In the genomic region with DNA sequence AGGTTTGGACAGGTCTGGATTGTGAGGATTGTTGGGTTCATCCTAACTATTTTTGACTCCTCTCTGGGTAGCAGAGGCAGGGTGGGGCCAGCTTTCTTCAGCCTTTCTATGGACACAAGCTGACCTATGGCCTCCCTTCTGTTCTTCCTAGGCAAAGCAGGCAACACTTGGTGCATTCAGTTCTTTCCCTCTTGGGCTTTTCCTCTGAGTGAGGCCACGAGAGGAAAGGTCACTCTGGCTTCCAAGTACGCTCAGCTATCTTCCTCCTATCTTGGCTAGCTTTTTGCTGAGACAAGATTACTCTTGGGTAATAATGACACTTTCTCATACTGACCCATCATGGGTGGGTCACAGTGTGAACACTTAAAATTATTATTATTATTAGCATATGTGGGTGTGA, we compare ENCODE assay signal across 33 mouse cellular contexts. TPM values are rescaled to one million over a fixed set of nuclear protein-coding genes. Genes with fewer than 3 reads are reported as not detected.
A peak's percentile ranks its signal among the peaks of the same experiment; 100 is the strongest.
DNase-seq lines count a peak whose midpoint lies in the region; ATAC-seq and TF ChIP-seq lines count a peak whose summit lies in the region.
"Had no signal": no experiment of that assay in that cellular context is flagged by ENCODE, and none has a peak within 500 bp of the region (broad histone marks: within the 10 kb centered on the region; RNA-seq: fewer than 3 reads in every experiment).

No protein-coding gene starts in this region.

- peaks cover 7% of the 10 kb centered on the region; the same call in 1 of the 2 replicates for H3K4me1 ChIP-seq in intestine, postnatal 0 days (replicated peaks; ENCODE audit: control insufficient read depth, insufficient read depth, low read length)
- peaks cover 18% of the 10 kb centered on the region for H3K4me1 ChIP-seq in intestine, embryonic 16.5 days (ENCODE audit: control insufficient read depth, insufficient read depth, low read length)

- 60% methylated on average over 2 of the region's 2 CpGs for WGBS in intestine, postnatal 0 days
- WGBS in intestine, embryonic 16.5 days = 76% methylated on average over 2 of the region's 2 CpGs

- H3K4me3 ChIP-seq in intestine, postnatal 0 days (ENCODE audit: low read depth, low read length) = no peak overlapping the region
- no peak overlapping the region for H3K4me3 ChIP-seq in intestine, embryonic 16.5 days (ENCODE audit: low read length)
- H3K4me3 ChIP-seq: embryonic facial prominence, embryonic 10.5 days; embryonic facial prominence, embryonic 13.5 days; erythroblast, embryonic 14.5 days; forebrain, embryonic 10.5 days; forebrain, embryonic 13.5 days; gastrocnemius, adult 2 months; hindbrain, embryonic 12.5 days; hindbrain, embryonic 15.5 days had no signal

- TF ChIP-seq CTCF in intestine, postnatal 0 days (IDR thresholded peaks at IDR 0.05; ENCODE audit: low read depth) = no peak

- peak overlapping the region; percentile 15; the same call in 1 of the 2 replicates for H3K27ac ChIP-seq in intestine, postnatal 0 days (ENCODE audit: low read depth, low read length)
- H3K27ac ChIP-seq in intestine, embryonic 16.5 days (ENCODE audit: low read length) = no peak overlapping the region
- H3K27ac ChIP-seq: embryonic facial prominence, embryonic 10.5 days; embryonic facial prominence, embryonic 13.5 days; forebrain, embryonic 10.5 days; forebrain, embryonic 13.5 days; gastrocnemius, adult 2 months; hindbrain, embryonic 12.5 days; hindbrain, embryonic 15.5 days had no signal

- no peak overlapping the region for H3K4me2 ChIP-seq in intestine, postnatal 0 days (replicated peaks; ENCODE audit: low read depth)
- no peak overlapping the region for H3K4me2 ChIP-seq in intestine, embryonic 16.5 days (ENCODE audit: low read depth, low read length)
- H3K4me2 ChIP-seq: embryonic facial prominence, embryonic 13.5 days; forebrain, embryonic 13.5 days; heart, embryonic 11.5 days; hindbrain, embryonic 12.5 days; hindbrain, embryonic 15.5 days had no signal

- no peak for ATAC-seq in intestine, postnatal 0 days
- ATAC-seq in intestine, embryonic 16.5 days = no peak
- ATAC-seq: forebrain, embryonic 13.5 days; forebrain, embryonic 16.5 days; Patski had no signal

- peak; percentile 23 for DNase-seq in adrenal gland, adult 2 months
- no peak for DNase-seq in adrenal gland, postnatal 25 days
- peak; percentile 68 for DNase-seq in fat pad, adult 2 months (ENCODE audit: extremely low read depth, low read depth, low spot score)
- no peak for DNase-seq in ovary, adult 18-20 months (ENCODE audit: low spot score)
- no peak for DNase-seq in Muller cell, postnatal 12 days (ENCODE audit: inconsistent ontology term)
- DNase-seq: cerebellum, adult 11-12 months; cerebellum, adult 8-10 months; cerebellum, postnatal 10 days; cerebellum, postnatal 36 days; embryo, embryonic 11 days; gastrocnemius, adult 2 months; gastrocnemius, postnatal 14 days; heart, adult 11 months had no signal

- H3K9ac ChIP-seq in intestine, postnatal 0 days (ENCODE audit: low read depth, low read length) = no peak overlapping the region
- no peak overlapping the region for H3K9ac ChIP-seq in intestine, embryonic 16.5 days (ENCODE audit: low read depth, low read length)
- H3K9ac ChIP-seq: embryonic facial prominence, embryonic 13.5 days; forebrain, embryonic 13.5 days; hindbrain, embryonic 12.5 days; hindbrain, embryonic 15.5 days had no signal

- no peaks in the 10 kb centered on the region for H3K9me3 ChIP-seq in intestine, postnatal 0 days (ENCODE audit: control insufficient read depth)
- no peaks in the 10 kb centered on the region for H3K9me3 ChIP-seq in intestine, embryonic 16.5 days (ENCODE audit: control insufficient read depth, low read length)
- H3K9me3 ChIP-seq: embryonic facial prominence, embryonic 10.5 days; embryonic facial prominence, embryonic 13.5 days; forebrain, embryonic 10.5 days; forebrain, embryonic 13.5 days; hindbrain, embryonic 12.5 days; hindbrain, embryonic 15.5 days had no signal

- H3K36me3 ChIP-seq in intestine, postnatal 0 days (ENCODE audit: control insufficient read depth, insufficient read depth) = 0 out of 2 replicates have a peak, but pooled peaks cover 5% of the 10 kb centered on the region
- no peaks in the 10 kb centered on the region for H3K36me3 ChIP-seq in intestine, embryonic 16.5 days (ENCODE audit: control insufficient read depth, insufficient read depth, low read length)

- no peaks in the 10 kb centered on the region for H3K27me3 ChIP-seq in intestine, postnatal 0 days (replicated peaks; ENCODE audit: control insufficient read depth, insufficient read depth, low read length)
- H3K27me3 ChIP-seq in intestine, embryonic 16.5 days (replicated peaks; ENCODE audit: control insufficient read depth, insufficient read depth, low read length) = no peaks in the 10 kb centered on the region
- H3K27me3 ChIP-seq: embryonic facial prominence, embryonic 13.5 days; forebrain, embryonic 13.5 days; hindbrain, embryonic 12.5 days; hindbrain, embryonic 15.5 days; Patski had no signal

RNA-seq across cellular contexts. Expression of gene Gm28038, which starts 2.4 kb away (rescaled TPM):
- not detected for total RNA-seq in adrenal gland, adult 2 months (2021)
- not detected in 2 replicates for polyA plus RNA-seq in adrenal gland, adult 2 months (2012; rRNA removed)
- total RNA-seq in adrenal gland, postnatal 25 days (2021) = not detected in 2 replicates
- polyA plus RNA-seq in intestine, postnatal 0 days (2015; fragmentation: Nextera tagmentation; extraction: Ambion mirVana) = not detected in 2 replicates
- polyA plus RNA-seq in intestine, embryonic 16.5 days (2015; fragmentation: Nextera tagmentation; extraction: Ambion mirVana) = not detected in 2 replicates
- total RNA-seq: adrenal gland, postnatal 4 days; ES-E14; gastrocnemius, postnatal 4 days; hematopoietic stem cell, adult 5-6 weeks had no signal
- polyA plus RNA-seq: cortical plate, adult 2 months; embryonic facial prominence, embryonic 10.5 days; embryonic facial prominence, embryonic 13.5 days; erythroblast, embryonic 14.5 days; forebrain, embryonic 10.5 days; forebrain, embryonic 13.5 days; forebrain, embryonic 16.5 days; heart, embryonic 11.5 days; heart, embryonic 14.5 days; heart, postnatal 0 days; hindbrain, embryonic 12.5 days; hindbrain, embryonic 15.5 days; intestine, embryonic 14.5 days; Patski had no signal

RNA-seq across cellular contexts. Expression of gene Dolk, which starts 2.9 kb away (rescaled TPM):
- 10 to 100 TPM; 39.5 to 61.5 TPM for total RNA-seq in adrenal gland, adult 2 months (2021)
- polyA plus RNA-seq in adrenal gland, adult 2 months (2012; rRNA removed) = 39.0 and 42.2 TPM in 2 replicates
- total RNA-seq in adrenal gland, postnatal 25 days (2021) = 39.7 and 47.3 TPM in 2 replicates
- 23.7 and 24.7 TPM in 2 replicates for polyA plus RNA-seq in intestine, postnatal 0 days (2015; fragmentation: Nextera tagmentation; extraction: Ambion mirVana)
- polyA plus RNA-seq in intestine, embryonic 16.5 days (2015; fragmentation: Nextera tagmentation; extraction: Ambion mirVana) = 38.3 and 41.2 TPM in 2 replicates

RNA-seq across cellular contexts. Expression of gene Nup188, which starts 3.0 kb away (rescaled TPM):
- total RNA-seq in adrenal gland, adult 2 months (2021) = 10 to 100 TPM; 24.9 to 31.1 TPM
- polyA plus RNA-seq in adrenal gland, adult 2 months (2012; rRNA removed) = 54.4 and 66.6 TPM in 2 replicates
- total RNA-seq in adrenal gland, postnatal 25 days (2021) = 38.0 and 38.9 TPM in 2 replicates
- polyA plus RNA-seq in intestine, postnatal 0 days (2015; fragmentation: Nextera tagmentation; extraction: Ambion mirVana) = 7.1 and 9.1 TPM in 2 replicates
- polyA plus RNA-seq in intestine, embryonic 16.5 days (2015; fragmentation: Nextera tagmentation; extraction: Ambion mirVana) = 23.6 and 26.6 TPM in 2 replicates

RNA-seq across cellular contexts. Expression of gene Phyhd1, which starts 17.2 kb away (rescaled TPM):
- 10 to 100 TPM; 17.5 to 18.0 TPM for total RNA-seq in adrenal gland, adult 2 months (2021)
- polyA plus RNA-seq in adrenal gland, adult 2 months (2012; rRNA removed) = 8.5 and 18.3 TPM in 2 replicates
- 9.6 and 18.1 TPM in 2 replicates for total RNA-seq in adrenal gland, postnatal 25 days (2021)
- polyA plus RNA-seq in intestine, postnatal 0 days (2015; fragmentation: Nextera tagmentation; extraction: Ambion mirVana) = 3.1 and 3.7 TPM in 2 replicates
- 10.5 and 10.8 TPM in 2 replicates for polyA plus RNA-seq in intestine, embryonic 16.5 days (2015; fragmentation: Nextera tagmentation; extraction: Ambion mirVana)

RNA-seq across cellular contexts. Expression of gene Gm28035, which starts 42.8 kb away (rescaled TPM):
- 1 to 10 TPM in 1 of 2 experiments, under 1 TPM in 1; 0.97 to 1.9 TPM for total RNA-seq in adrenal gland, adult 2 months (2021)
- polyA plus RNA-seq in adrenal gland, adult 2 months (2012; rRNA removed) = 14.0 and 15.0 TPM in 2 replicates
- 1.5 and 2.9 TPM in 2 replicates for total RNA-seq in adrenal gland, postnatal 25 days (2021)
- polyA plus RNA-seq in intestine, postnatal 0 days (2015; fragmentation: Nextera tagmentation; extraction: Ambion mirVana) = 0.03 and 0.04 TPM in 2 replicates
- 0.11 and 0.24 TPM in 2 replicates for polyA plus RNA-seq in intestine, embryonic 16.5 days (2015; fragmentation: Nextera tagmentation; extraction: Ambion mirVana)
- polyA plus RNA-seq: erythroblast, embryonic 14.5 days; heart, embryonic 11.5 days had no signal

Comparison
In these comparisons a context has a peak if more than half of its experiments do, and no peak if none do; other contexts are left out.
1. DNase-seq: peak in adrenal gland, adult 2 months (single experiment) and fat pad, adult 2 months (single experiment); none in adrenal gland, postnatal 25 days (single experiment), ovary, adult 18-20 months (single experiment) and Muller cell, postnatal 12 days (single experiment).